Mouse (Mus musculus) kidney, embryonic 14.5 days (tissue): ENCODE results near the gene Rsph3b. TPM values are rescaled to one million over a fixed set of nuclear protein-coding genes. Genes with fewer than 3 reads are reported as not detected.
"Not testable (repeated sequence)": the region's sequence is repeated elsewhere in the genome, so short reads cannot be mapped to it uniquely, and the experiment has no call there.

Experiments
- ATAC-seq: fragments of 200-750 bp; cut with Nextera tagmentation; 2 replicates; pipeline ENCODE4 v1.8.0; 2017; ENCODE audit warnings: moderate number of reproducible peaks, mild to moderate bottlenecking, moderate TSS enrichment, moderate library complexity; ENCODE audit not compliant: low FRiP score, low TSS enrichment
- H3K27ac ChIP-seq: fragments of 300-500 bp; sonication (generic); 2 replicates; pipeline ENCODE4 v1.5.1; 2014; ENCODE audit warnings: low read depth, mild to moderate bottlenecking, low read length, moderate library complexity, mixed read lengths
- H3K27me3 ChIP-seq: fragments of 300-500 bp; sonication (generic); 2 replicates; pipeline ENCODE4 v1.6.1; 2014; ENCODE audit warnings: mild to moderate bottlenecking, low read length; ENCODE audit not compliant: control insufficient read depth, insufficient read depth
- H3K36me3 ChIP-seq: fragments of 300-500 bp; sonication (generic); 2 replicates; pipeline ENCODE4 v1.6.1; 2014; ENCODE audit warnings: low read length, mixed read lengths; ENCODE audit not compliant: control insufficient read depth, insufficient read depth
- H3K4me1 ChIP-seq: fragments of 300-500 bp; sonication (generic); 2 replicates; pipeline ENCODE4 v1.6.1; 2014; ENCODE audit warnings: low read length, mixed read lengths; ENCODE audit not compliant: control insufficient read depth, insufficient read depth
- H3K4me2 ChIP-seq: fragments of 300-500 bp; sonication (generic); replicated peaks from 2 replicates; pipeline ENCODE4 v1.6.1; 2014; ENCODE audit warnings: low read depth, mild to moderate bottlenecking, low read length
- H3K4me3 ChIP-seq: fragments of 300-500 bp; sonication (generic); 2 replicates; pipeline ENCODE4 v1.5.1; 2014; ENCODE audit warnings: mild to moderate bottlenecking, low read length
- H3K9ac ChIP-seq: fragments of 300-500 bp; sonication (generic); 2 replicates; pipeline ENCODE4 v1.6.1; 2014; ENCODE audit warnings: low read depth, mild to moderate bottlenecking, low read length, moderate library complexity
- H3K9me3 ChIP-seq: fragments of 300-500 bp; sonication (generic); 2 replicates; pipeline ENCODE4 v1.6.1; 2016; ENCODE audit warnings: low read length; ENCODE audit not compliant: control insufficient read depth
- WGBS: fragments of 180-500 bp; shearing (Covaris S2); extraction: QIAGEN DNeasy Blood & Tissue Kit; methylation state at CpG from one replicate; pipeline ENCODE4 v1.1.7; 2014; 5-methylcytosine and 5-hydroxymethylcytosine counted together
- polyA plus RNA-seq: library from polyadenylated mRNA; unstranded; fragments of >200 nt; fragmentation: Nextera tagmentation; extraction: Ambion mirVana; gene quantifications from 2 replicates; pipeline ENCODE4 v1.2.1, GENCODE M21; 2014

Rsph3b gene
- polyA plus RNA-seq: 38.6 and 45.0 TPM in 2 replicates

GRCm38 (mm10) chr17:6947984-6948768 lies at the start of gene Rsph3b:
TSS of gene Rsph3b (minus strand) at chr17:6948682.
- not testable (repeated sequence) for H3K9me3 ChIP-seq, H3K27me3 ChIP-seq, H3K36me3 ChIP-seq, H3K4me1 ChIP-seq
- Histone ChIP-seq H3K27ac (peak within 1 kb of the TSS; percentile 73; the same call in 1 of the 2 replicates), H3K9ac (peak within 1 kb of the TSS; percentile 47), H3K4me2 (peak within 1 kb of the TSS; percentile 56), H3K4me3 (peak within 1 kb of the TSS; percentile 51)
- peak; percentile 97 for ATAC-seq
- under 1% methylated on average over 59 of the region's 73 CpGs for WGBS

DNA sequence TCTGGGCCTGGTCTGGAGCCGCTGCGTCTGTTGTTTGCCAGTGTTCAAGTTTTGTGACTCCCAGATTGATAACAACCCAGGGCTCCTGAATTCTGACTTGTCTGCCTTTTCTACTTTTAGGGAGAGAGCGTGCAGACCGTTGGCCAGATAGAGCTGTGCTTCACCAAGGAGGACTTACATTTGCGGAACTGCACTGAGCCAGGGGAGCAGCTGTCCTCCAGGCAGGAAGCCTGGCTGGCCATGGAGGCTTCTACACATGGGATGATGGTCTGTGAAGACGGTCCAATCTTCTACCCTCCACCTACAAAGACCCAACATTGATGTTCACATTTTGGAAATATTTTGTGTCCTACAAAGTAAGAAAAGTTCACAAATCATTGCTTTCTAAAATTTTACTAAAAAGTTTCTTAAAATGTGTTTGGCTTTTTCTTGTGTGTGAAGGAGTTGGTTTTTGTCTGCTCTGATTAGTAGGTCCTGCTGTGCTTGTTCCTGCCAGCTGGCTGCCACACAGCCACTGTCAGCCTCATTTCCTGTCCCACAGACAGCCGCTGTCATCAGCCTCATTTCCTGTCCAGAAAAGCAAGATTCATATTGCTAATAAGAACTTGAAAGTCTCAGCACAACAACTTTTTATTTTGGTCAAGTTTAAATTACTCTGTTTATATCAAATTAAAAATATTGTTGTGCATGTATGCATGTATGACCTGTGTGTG lies 49.5 kb upstream of the Rsph3b start:
- not testable (repeated sequence) for H3K9me3 ChIP-seq, H3K4me2 ChIP-seq, H3K27me3 ChIP-seq, ATAC-seq, H3K36me3 ChIP-seq, H3K4me3 ChIP-seq, H3K9ac ChIP-seq, H3K4me1 ChIP-seq, H3K27ac ChIP-seq
- WGBS: no CpG with 5 or more reads among the region's 7 CpGs

DNA sequence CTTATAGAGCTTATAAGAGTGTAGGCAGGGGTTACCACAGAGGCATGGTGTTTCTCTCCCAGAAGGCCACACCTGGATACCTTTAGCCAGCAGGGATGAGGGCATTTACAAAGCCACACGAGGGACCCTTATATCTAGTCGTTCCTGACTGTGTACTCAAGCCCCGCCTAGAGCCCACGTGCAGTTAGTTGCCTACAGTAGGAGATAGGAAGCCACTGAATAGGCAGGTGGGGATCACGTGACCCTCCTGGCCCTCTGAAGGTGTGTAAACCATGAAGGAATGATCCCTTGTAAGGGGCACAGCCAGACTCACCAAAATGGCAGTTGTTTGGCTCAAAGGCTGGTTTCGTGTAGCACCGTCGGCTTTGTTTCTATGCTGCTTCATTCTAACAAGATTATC lies 48.3 kb upstream of the Rsph3b start:
- not testable (repeated sequence) for H3K4me3 ChIP-seq

DNA sequence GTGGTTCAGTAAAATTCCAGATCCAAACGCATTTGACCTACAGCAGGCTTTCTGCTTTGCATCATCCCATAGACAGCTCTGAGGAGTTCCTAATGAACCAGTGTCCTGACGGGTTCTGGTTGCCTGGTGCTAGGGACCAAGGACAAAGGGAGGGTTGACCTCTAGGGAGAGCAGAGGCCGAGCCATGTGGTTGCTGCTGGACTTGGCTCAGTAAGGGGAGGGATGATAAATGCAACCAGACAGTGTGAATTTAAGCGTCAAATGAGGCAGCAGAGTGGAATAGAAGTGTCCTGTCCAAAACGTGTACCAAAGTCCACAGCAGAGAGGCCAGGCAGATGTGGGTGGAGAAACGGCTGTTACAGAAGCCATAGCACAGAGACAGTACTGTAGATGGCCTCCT lies 47.0 kb upstream of the Rsph3b start:
- not testable (repeated sequence) for H3K4me1 ChIP-seq, H3K27me3 ChIP-seq, H3K4me3 ChIP-seq, H3K9ac ChIP-seq, H3K9me3 ChIP-seq, H3K4me2 ChIP-seq, ATAC-seq, H3K27ac ChIP-seq, H3K36me3 ChIP-seq
- no CpG with 5 or more reads among the region's 6 CpGs for WGBS

More for the DNA sequence above, 48.3 kb upstream of the Rsph3b start:
- not testable (repeated sequence) for H3K9me3 ChIP-seq, ATAC-seq, H3K27me3 ChIP-seq, H3K9ac ChIP-seq, H3K4me2 ChIP-seq, H3K27ac ChIP-seq, H3K36me3 ChIP-seq, H3K4me1 ChIP-seq
- 89% methylated on average over 8 of the region's 8 CpGs for WGBS

GRCm38 (mm10) chr17:6986118-6986517 lies 37.6 kb upstream of the Rsph3b start:
- not testable (repeated sequence) for H3K4me1 ChIP-seq, H3K4me2 ChIP-seq, H3K9ac ChIP-seq, H3K9me3 ChIP-seq, H3K36me3 ChIP-seq, ATAC-seq, H3K4me3 ChIP-seq, H3K27me3 ChIP-seq, H3K27ac ChIP-seq
- 100% methylated on average over 1 of the region's 1 CpGs for WGBS

- not testable (repeated sequence) for H3K9me3 ChIP-seq, H3K4me2 ChIP-seq, H3K27ac ChIP-seq, H3K9ac ChIP-seq, H3K27me3 ChIP-seq, H3K36me3 ChIP-seq, ATAC-seq, H3K4me1 ChIP-seq, H3K4me3 ChIP-seq
- 84% methylated on average over 5 of the region's 8 CpGs for whole genome bisulfite sequencing
These were observed 31.7 kb upstream of the Rsph3b start for GRCm38 (mm10) chr17:6980144-6980543.

GRCm38 (mm10) chr17:6979380-6979779 lies 30.9 kb upstream of the Rsph3b start:
- Histone ChIP-seq H3K4me2 (peak overlapping the region; percentile 41), H3K4me3 (peak overlapping the region; percentile 52)
- 16% methylated on average over 5 of the region's 5 CpGs for WGBS
- not testable (repeated sequence) for H3K4me1 ChIP-seq, H3K36me3 ChIP-seq, H3K27me3 ChIP-seq, H3K9ac ChIP-seq, ATAC-seq, H3K9me3 ChIP-seq, H3K27ac ChIP-seq

DNA sequence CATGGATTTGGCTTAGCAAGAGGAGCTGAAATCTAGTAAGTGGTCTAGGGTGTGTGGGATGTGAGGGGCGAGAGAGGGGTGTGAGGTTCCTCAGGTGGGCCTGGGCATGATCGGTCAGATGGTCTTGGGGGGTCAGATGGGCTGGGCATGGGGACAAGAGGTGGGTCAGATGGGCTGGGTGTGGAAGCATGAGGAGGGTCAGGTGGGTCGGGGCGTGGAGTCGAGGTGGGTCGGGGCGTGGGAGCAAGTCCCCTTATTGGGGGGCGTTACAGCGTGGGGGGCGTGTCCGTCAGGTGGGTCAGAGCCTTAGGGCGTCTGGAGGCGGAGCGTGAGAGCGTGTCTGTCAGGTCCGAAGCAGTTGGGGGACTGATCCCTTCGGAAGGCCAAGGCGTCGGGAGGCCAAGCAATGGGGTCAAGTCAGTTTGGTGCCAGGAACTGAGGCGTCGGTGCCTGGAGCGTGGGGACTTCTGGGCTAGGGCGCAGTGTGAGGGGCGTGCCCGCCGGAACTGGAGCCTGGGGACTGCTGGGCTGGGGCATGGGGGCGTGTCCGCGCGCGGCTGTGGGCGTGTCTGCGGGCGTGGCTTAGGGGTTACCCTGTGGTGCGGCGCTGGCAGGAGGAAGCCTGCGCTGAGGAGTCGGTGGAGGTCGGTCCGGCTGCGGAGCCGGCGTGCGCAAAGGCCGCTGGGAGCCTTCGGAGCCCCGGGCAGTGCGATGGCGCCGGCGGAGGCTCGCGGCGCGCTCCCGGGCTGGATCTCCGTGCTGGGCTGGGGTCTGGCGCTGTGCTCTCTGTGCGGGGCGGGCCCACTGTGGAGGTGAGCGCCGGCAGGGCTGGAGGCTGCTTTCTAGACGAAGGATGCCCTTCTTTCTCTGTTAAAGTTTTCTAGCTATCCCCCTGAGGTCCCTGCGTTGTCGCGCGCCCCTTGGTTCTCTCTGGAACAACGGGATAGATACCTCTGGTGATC lies 30.1 kb upstream of the Rsph3b start, which contains the start of gene Gm49721:
Gene Gm49721, plus strand, starts transcription at position 618 of the 962 bp plus-strand sequence.
- ATAC-seq: peak; percentile 99
- not testable (repeated sequence) for H3K27me3 ChIP-seq, H3K9me3 ChIP-seq, H3K36me3 ChIP-seq, H3K4me1 ChIP-seq, H3K27ac ChIP-seq
- Histone ChIP-seq H3K4me3 (peak within 1 kb of the TSS; percentile 52), H3K9ac (peak within 1 kb of the TSS; percentile 66), H3K4me2 (peak within 1 kb of the TSS; percentile 41)
- WGBS: under 1% methylated on average over 21 of the region's 68 CpGs
